Mouse (Mus musculus): ENCODE results near the gene Ooep. TPM values are rescaled to one million over a fixed set of nuclear protein-coding genes. Genes with fewer than 3 reads are reported as not detected.
"Not testable (repeated sequence)": the region's sequence is repeated elsewhere in the genome, so short reads cannot be mapped to it uniquely, and the experiment has no call there.

The Ooep gene
- polyA plus RNA-seq, 1 experiment from 2014 or later = 0.37 TPM

- Histone ChIP-seq H3K4me3 (replicated peaks) (no peak overlapping the region), H3K9ac (no peak overlapping the region), H3K9me3 (no peaks in the 10 kb centered on the region), H3K4me1 (no peaks in the 10 kb centered on the region), H3K36me3 (no peaks in the 10 kb centered on the region), H3K27me3 (replicated peaks) (no peaks in the 10 kb centered on the region), H3K4me2 (no peak overlapping the region), H3K27ac (no peak overlapping the region)
- peak; percentile 76 for ATAC-seq (ENCODE audit: insufficient read depth, low FRiP score, low read depth)
- WGBS = 41% methylated on average over 3 of the region's 3 CpGs
Measured at GRCm38 (mm10) chr9:78347004-78347403, 31.5 kb downstream of the Ooep start.

- not testable (repeated sequence) for H3K27ac ChIP-seq; H3K4me2 ChIP-seq; H3K9ac ChIP-seq; H3K9me3 ChIP-seq; H3K4me1 ChIP-seq; H3K27me3 ChIP-seq (replicated peaks); H3K36me3 ChIP-seq; ATAC-seq (ENCODE audit: insufficient read depth, low FRiP score, low read depth); H3K4me3 ChIP-seq (replicated peaks)
- WGBS = 51% methylated on average over 4 of the region's 4 CpGs
Measured at GRCm38 (mm10) chr9:78345235-78345634, 33.3 kb downstream of the Ooep start.

GRCm38 (mm10) chr9:78343055-78343454, 35.5 kb downstream of the Ooep start:
- H3K27me3 ChIP-seq (replicated peaks); ATAC-seq (ENCODE audit: insufficient read depth, low FRiP score, low read depth); H3K4me2 ChIP-seq; H3K9ac ChIP-seq; H3K9me3 ChIP-seq; H3K27ac ChIP-seq; H3K36me3 ChIP-seq; H3K4me1 ChIP-seq; H3K4me3 ChIP-seq (replicated peaks): not testable (repeated sequence)
- 84% methylated on average over 9 of the region's 9 CpGs for WGBS

- not testable (repeated sequence) for H3K4me2 ChIP-seq; H3K4me1 ChIP-seq; H3K36me3 ChIP-seq; H3K27me3 ChIP-seq (replicated peaks); H3K9ac ChIP-seq; ATAC-seq (ENCODE audit: insufficient read depth, low FRiP score, low read depth); H3K9me3 ChIP-seq; H3K4me3 ChIP-seq (replicated peaks); H3K27ac ChIP-seq
- 81% methylated on average over 4 of the region's 4 CpGs for WGBS
Measured at GRCm38 (mm10) chr9:78342494-78342893, 36.0 kb downstream of the Ooep start.

- H3K27ac ChIP-seq; H3K9ac ChIP-seq; H3K4me2 ChIP-seq; H3K9me3 ChIP-seq; H3K27me3 ChIP-seq (replicated peaks); H3K4me3 ChIP-seq (replicated peaks); ATAC-seq (ENCODE audit: insufficient read depth, low FRiP score, low read depth); H3K36me3 ChIP-seq; H3K4me1 ChIP-seq: not testable (repeated sequence)
- WGBS = 14% methylated on average over 8 of the region's 8 CpGs
Measured at GRCm38 (mm10) chr9:78340324-78340723, 38.2 kb downstream of the Ooep start.

- not testable (repeated sequence) for H3K9me3 ChIP-seq; ATAC-seq (ENCODE audit: insufficient read depth, low FRiP score, low read depth)
Measured at GRCm38 (mm10) chr9:78337050-78337449, 41.5 kb downstream of the Ooep start.

GRCm38 (mm10) chr9:78327289-78327688, 51.2 kb downstream of the Ooep start, which contains the start of gene Omt2b:
TSS of gene Omt2b (plus strand) at chr9:78327589.
- WGBS = 91% methylated on average over 1 of the region's 1 CpGs
- H3K4me2 ChIP-seq; H3K4me3 ChIP-seq (replicated peaks); H3K9me3 ChIP-seq; H3K9ac ChIP-seq; H3K27ac ChIP-seq; ATAC-seq (ENCODE audit: insufficient read depth, low FRiP score, low read depth); H3K27me3 ChIP-seq (replicated peaks); H3K4me1 ChIP-seq; H3K36me3 ChIP-seq: not testable (repeated sequence)

More at GRCm38 (mm10) chr9:78337050-78337449, 41.5 kb downstream of the Ooep start:
- not testable (repeated sequence) for H3K27me3 ChIP-seq (replicated peaks); H3K4me2 ChIP-seq; H3K4me3 ChIP-seq (replicated peaks); H3K27ac ChIP-seq; H3K36me3 ChIP-seq; H3K4me1 ChIP-seq; H3K9ac ChIP-seq

Other genes with a start within 250 kb of the Ooep start
- 433 and 454 TPM in 2 replicates for gene Gsta4, start 196.0 kb downstream of the Ooep start, polyA plus RNA-seq (2015; fragmentation: Nextera tagmentation; extraction: Ambion mirVana)
- gene Gsta1, start 148.1 kb downstream of the Ooep start, polyA plus RNA-seq (2015; fragmentation: Nextera tagmentation; extraction: Ambion mirVana) = 36.1 and 42.7 TPM in 2 replicates
- gene Gm3776, start 121.6 kb downstream of the Ooep start, polyA plus RNA-seq (2015; fragmentation: Nextera tagmentation; extraction: Ambion mirVana) = 26.7 and 32.2 TPM in 2 replicates
- gene Gm10639, start 88.8 kb downstream of the Ooep start, polyA plus RNA-seq (2015; fragmentation: Nextera tagmentation; extraction: Ambion mirVana) = 0.42 and 1.0 TPM in 2 replicates
- not detected in 2 replicates for gene Omt2a, start 63.9 kb downstream of the Ooep start, polyA plus RNA-seq (2015; fragmentation: Nextera tagmentation; extraction: Ambion mirVana)
- gene Omt2b, start 51.1 kb downstream of the Ooep start, polyA plus RNA-seq (2015; fragmentation: Nextera tagmentation; extraction: Ambion mirVana) = not detected in 2 replicates
- gene Gsta2, start 22.9 kb downstream of the Ooep start, polyA plus RNA-seq (2015; fragmentation: Nextera tagmentation; extraction: Ambion mirVana) = 9.6 and 11.7 TPM in 2 replicates
- gene Dppa5a, start 10.5 kb downstream of the Ooep start, polyA plus RNA-seq (2015; fragmentation: Nextera tagmentation; extraction: Ambion mirVana) = not detected in 2 replicates
- 0.19 and 0.30 TPM in 2 replicates for gene Ddx43, start 17.1 kb upstream of the Ooep start, polyA plus RNA-seq (2015; fragmentation: Nextera tagmentation; extraction: Ambion mirVana)
- 2.5 and 2.8 TPM in 2 replicates for gene Cgas, start 64.5 kb upstream of the Ooep start, polyA plus RNA-seq (2015; fragmentation: Nextera tagmentation; extraction: Ambion mirVana)
- 25.6 and 26.1 TPM in 2 replicates for gene Mto1, start 69.5 kb upstream of the Ooep start, polyA plus RNA-seq (2015; fragmentation: Nextera tagmentation; extraction: Ambion mirVana)
- 1.2 and 1.3 TPM in 2 replicates for gene Gm17324, start 70.1 kb upstream of the Ooep start, polyA plus RNA-seq (2015; fragmentation: Nextera tagmentation; extraction: Ambion mirVana)
- gene Eef1a1, start 110.4 kb upstream of the Ooep start, polyA plus RNA-seq (2015; fragmentation: Nextera tagmentation; extraction: Ambion mirVana) = 4,240 and 4,503 TPM in 2 replicates
- 17.3 and 18.8 TPM in 2 replicates for gene Slc17a5, start 209.3 kb upstream of the Ooep start, polyA plus RNA-seq (2015; fragmentation: Nextera tagmentation; extraction: Ambion mirVana)
- 7.9 and 8.3 TPM in 2 replicates for gene Cd109, start 236.8 kb upstream of the Ooep start, polyA plus RNA-seq (2015; fragmentation: Nextera tagmentation; extraction: Ambion mirVana)

All from stomach, embryonic 15.5 days (tissue).